Mouse (Mus musculus) midbrain, embryonic 16.5 days (tissue): ENCODE results near the gene Ccdc134. TPM values are rescaled to one million over a fixed set of nuclear protein-coding genes. Genes with fewer than 3 reads are reported as not detected.

Source experiments
- ATAC-seq: fragments of 200-750 bp; cut with Nextera tagmentation; 2 replicates; pipeline ENCODE4 v1.8.0; 2017; ENCODE audit warnings: moderate TSS enrichment
- H3K27ac ChIP-seq: fragments of 300-500 bp; sonication (generic); 2 replicates; pipeline ENCODE4 v1.5.1; 2014; ENCODE audit warnings: mild to moderate bottlenecking, low read length, mixed read lengths
- H3K27me3 ChIP-seq: fragments of 300-500 bp; sonication (generic); 2 replicates; pipeline ENCODE4 v1.6.1; 2014; ENCODE audit warnings: low read depth, low read length, mixed read lengths; ENCODE audit not compliant: control insufficient read depth, insufficient read depth
- H3K36me3 ChIP-seq: fragments of 300-500 bp; sonication (generic); 2 replicates; pipeline ENCODE4 v1.6.1; 2014; ENCODE audit warnings: mild to moderate bottlenecking, low read length, moderate library complexity, mixed read lengths; ENCODE audit not compliant: control insufficient read depth, insufficient read depth
- H3K4me1 ChIP-seq: fragments of 300-500 bp; sonication (generic); 2 replicates; pipeline ENCODE4 v1.6.1; 2014; ENCODE audit warnings: mild to moderate bottlenecking, low read length, mixed read lengths; ENCODE audit not compliant: control insufficient read depth, insufficient read depth
- H3K4me2 ChIP-seq: fragments of 300-500 bp; sonication (generic); 2 replicates; pipeline ENCODE4 v1.6.1; 2014; ENCODE audit warnings: mild to moderate bottlenecking, low read length, mixed read lengths
- H3K4me3 ChIP-seq: fragments of 300-500 bp; sonication (generic); 2 replicates; pipeline ENCODE4 v1.5.1; 2014; ENCODE audit warnings: low read depth, mild to moderate bottlenecking, low read length, moderate library complexity, mixed read lengths
- H3K9ac ChIP-seq: fragments of 300-500 bp; sonication (generic); 2 replicates; pipeline ENCODE4 v1.6.1; 2014; ENCODE audit warnings: low read depth, low read length, mixed read lengths
- H3K9me3 ChIP-seq: fragments of 300-500 bp; sonication (generic); replicated peaks from 2 replicates; pipeline ENCODE4 v1.6.1; 2014; ENCODE audit warnings: mild to moderate bottlenecking, low read length, mixed read lengths; ENCODE audit not compliant: control insufficient read depth, poor library complexity, severe bottlenecking
- WGBS: fragments of 180-500 bp; shearing (Covaris S2); extraction: QIAGEN DNeasy Blood & Tissue Kit; methylation state at CpG from one replicate; pipeline ENCODE4 v1.1.7; 2014; 5-methylcytosine and 5-hydroxymethylcytosine counted together
- polyA plus RNA-seq: library from polyadenylated mRNA; unstranded; fragments of >200 nt; fragmentation: Nextera tagmentation; extraction: Ambion mirVana; gene quantifications from 2 replicates; pipeline ENCODE4 v1.2.1, GENCODE M21; 2015

Ccdc134 gene
- polyA plus RNA-seq, 1 experiment from 2014 or later = 10.5 TPM

DNA sequence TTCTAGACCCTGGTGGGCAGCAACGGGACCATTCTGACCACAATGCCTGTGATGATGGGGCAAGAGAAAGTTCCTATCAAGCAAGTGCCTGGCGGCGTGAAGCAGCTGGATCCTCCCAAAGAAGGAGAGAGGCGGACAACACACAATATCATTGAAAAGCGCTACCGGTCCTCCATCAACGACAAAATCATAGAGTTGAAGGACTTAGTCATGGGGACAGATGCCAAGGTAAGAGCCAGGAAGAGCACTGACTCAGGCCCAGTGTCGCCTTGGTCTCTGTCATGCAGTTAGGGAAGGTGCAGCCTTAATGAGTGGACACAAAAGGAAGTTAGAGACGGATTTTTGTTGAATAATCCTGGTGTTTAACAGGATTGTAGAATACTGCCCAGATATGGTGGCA, 47.4 kb downstream of the Ccdc134 start:
- Histone ChIP-seq H3K4me1 (no peaks in the 10 kb centered on the region), H3K27ac (no peak overlapping the region), H3K9me3 (no peaks in the 10 kb centered on the region), H3K36me3 (peaks cover 72% of the 10 kb centered on the region), H3K4me3 (no peak overlapping the region), H3K9ac (no peak overlapping the region), H3K4me2 (no peak overlapping the region), H3K27me3 (no peaks in the 10 kb centered on the region)
- WGBS = 95% methylated on average over 9 of the region's 9 CpGs
- ATAC-seq = no peak

DNA sequence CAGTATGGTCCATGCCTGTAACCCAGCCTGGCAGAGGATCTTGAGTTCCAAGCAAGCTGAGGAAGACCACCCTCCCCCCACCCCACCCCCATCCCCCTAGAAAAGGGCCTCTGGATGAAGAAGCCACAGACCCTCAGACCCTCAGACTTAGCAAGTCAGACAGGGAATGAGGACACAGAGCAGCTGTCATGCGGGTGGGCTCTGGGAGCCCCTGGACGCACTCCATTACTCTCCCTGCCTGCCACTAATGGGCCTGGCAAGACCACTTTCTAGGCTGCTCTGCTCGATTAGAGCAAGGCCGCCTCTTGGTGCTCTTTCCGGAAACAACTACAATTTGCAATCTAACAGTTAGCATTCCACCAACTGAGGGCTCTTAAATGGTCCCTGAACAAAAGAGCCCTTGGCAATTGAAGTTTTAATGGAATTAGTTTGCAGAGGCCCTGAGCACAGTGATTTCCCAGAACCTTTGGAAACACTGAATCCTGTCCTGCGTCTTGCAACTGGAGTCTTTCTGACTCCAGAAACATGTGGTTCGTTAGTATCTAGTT, 50.1 kb downstream of the Ccdc134 start:
- H3K4me2 ChIP-seq = no peak overlapping the region
- no peak overlapping the region for H3K9ac ChIP-seq
- ATAC-seq = no peak
- H3K9me3 ChIP-seq = no peaks in the 10 kb centered on the region
- no peak overlapping the region for H3K27ac ChIP-seq
- no peak overlapping the region for H3K4me3 ChIP-seq
- no peaks in the 10 kb centered on the region for H3K27me3 ChIP-seq
- peaks cover 82% of the 10 kb centered on the region for H3K36me3 ChIP-seq
- no peaks in the 10 kb centered on the region for H3K4me1 ChIP-seq
- 90% methylated on average over 7 of the region's 7 CpGs for WGBS

DNA sequence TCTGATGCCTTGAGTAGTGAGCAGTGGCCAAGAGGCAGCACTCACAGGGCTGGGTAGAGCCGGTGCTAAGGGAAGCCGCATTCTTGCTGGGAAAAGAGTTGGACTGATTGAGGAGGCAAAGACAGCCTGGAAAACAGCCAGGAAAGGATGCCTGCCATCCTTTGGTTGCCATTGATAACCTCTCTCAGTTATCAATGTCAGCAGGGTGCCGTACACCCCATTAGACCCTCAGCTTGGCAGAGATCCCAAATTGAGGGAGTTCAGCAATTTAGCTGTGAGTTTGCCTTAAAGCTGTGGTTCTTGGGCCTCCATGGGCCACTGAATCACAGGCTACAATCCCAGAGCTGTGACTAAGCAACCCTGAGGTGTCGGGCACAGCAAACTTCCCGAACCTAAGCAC, 53.4 kb downstream of the Ccdc134 start:
- Histone ChIP-seq H3K9me3 (no peaks in the 10 kb centered on the region), H3K27ac (no peak overlapping the region), H3K4me3 (no peak overlapping the region), H3K9ac (no peak overlapping the region), H3K27me3 (no peaks in the 10 kb centered on the region), H3K36me3 (peaks cover 87% of the 10 kb centered on the region), H3K4me1 (no peaks in the 10 kb centered on the region), H3K4me2 (no peak overlapping the region)
- 84% methylated on average over 5 of the region's 5 CpGs for WGBS
- no peak for ATAC-seq

DNA sequence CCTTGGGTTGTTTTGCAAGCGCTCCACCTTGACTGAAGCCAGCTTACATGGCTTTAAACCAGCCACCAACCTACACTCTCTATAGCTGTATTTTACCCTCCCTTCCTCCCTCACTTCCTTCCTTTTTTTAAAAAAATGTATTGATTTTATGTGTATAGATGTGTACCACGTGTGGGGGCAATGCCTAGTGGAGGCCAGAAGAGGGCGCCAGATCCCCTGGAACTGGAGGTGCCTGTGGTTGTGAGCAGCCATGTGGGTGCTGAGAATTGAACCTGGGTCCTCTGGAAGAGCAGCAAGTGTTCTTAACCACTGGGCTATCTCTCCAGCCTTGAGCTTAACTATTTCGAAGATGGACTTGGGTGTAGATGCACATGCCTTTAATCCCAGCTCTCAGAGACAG, 54.6 kb downstream of the Ccdc134 start:
- H3K27ac ChIP-seq = no peak overlapping the region
- peaks cover 87% of the 10 kb centered on the region for H3K36me3 ChIP-seq
- H3K4me3 ChIP-seq = no peak overlapping the region
- 95% methylated on average over 4 of the region's 4 CpGs for WGBS
- no peaks in the 10 kb centered on the region for H3K9me3 ChIP-seq
- ATAC-seq = no peak
- no peaks in the 10 kb centered on the region for H3K27me3 ChIP-seq
- H3K4me2 ChIP-seq = no peak overlapping the region
- no peak overlapping the region for H3K9ac ChIP-seq
- no peaks in the 10 kb centered on the region for H3K4me1 ChIP-seq

DNA sequence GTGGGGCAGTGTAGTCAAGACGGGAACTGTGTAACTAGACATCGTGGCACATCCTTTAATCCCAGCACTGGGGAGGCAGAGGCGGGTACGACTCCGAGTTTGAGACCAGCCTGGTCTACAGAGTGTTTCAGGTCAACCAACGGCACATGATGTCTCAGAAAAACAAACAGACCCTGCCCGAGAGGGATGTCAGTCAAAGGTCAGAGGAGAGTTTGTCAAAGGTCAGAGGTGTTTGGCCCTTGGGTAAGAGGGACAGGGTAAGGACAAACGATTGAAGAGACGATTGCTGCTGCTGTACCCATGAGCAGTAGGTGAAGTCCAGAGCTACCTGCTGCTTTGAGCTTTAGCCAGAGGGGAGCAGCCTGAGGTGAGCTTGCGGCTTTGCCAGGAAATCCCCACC, 55.9 kb downstream of the Ccdc134 start:
- Histone ChIP-seq H3K27ac (no peak overlapping the region), H3K36me3 (peaks cover 79% of the 10 kb centered on the region), H3K9me3 (no peaks in the 10 kb centered on the region), H3K4me3 (no peak overlapping the region), H3K4me2 (no peak overlapping the region), H3K4me1 (no peaks in the 10 kb centered on the region), H3K27me3 (no peaks in the 10 kb centered on the region), H3K9ac (no peak overlapping the region)
- ATAC-seq = no peak
- 84% methylated on average over 10 of the region's 10 CpGs for WGBS

DNA sequence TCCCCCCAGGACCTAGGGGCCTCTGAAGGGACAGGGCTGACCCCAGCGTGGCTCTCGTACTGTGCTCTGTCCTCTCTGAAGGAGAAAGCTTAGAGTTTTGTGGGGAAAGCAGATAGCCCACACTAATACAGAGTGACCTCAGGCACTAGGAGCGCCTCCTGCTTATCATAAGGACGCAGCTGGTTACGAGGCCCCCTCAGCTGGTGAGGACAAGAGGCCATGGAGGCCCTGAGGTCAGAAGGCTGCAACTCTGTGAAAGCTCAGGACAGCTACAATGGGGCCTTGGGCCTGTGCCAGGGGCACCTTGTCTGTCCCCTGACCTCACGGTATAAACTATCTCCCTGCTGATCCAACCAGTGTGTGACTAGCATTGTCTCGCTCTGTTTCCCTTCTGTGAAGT, 56.5 kb downstream of the Ccdc134 start:
- Histone ChIP-seq H3K9me3 (no peaks in the 10 kb centered on the region), H3K27ac (no peak overlapping the region), H3K4me1 (no peaks in the 10 kb centered on the region), H3K36me3 (peaks cover 77% of the 10 kb centered on the region), H3K4me3 (no peak overlapping the region), H3K4me2 (no peak overlapping the region), H3K9ac (no peak overlapping the region), H3K27me3 (no peaks in the 10 kb centered on the region)
- no peak for ATAC-seq
- 82% methylated on average over 7 of the region's 7 CpGs for WGBS

DNA sequence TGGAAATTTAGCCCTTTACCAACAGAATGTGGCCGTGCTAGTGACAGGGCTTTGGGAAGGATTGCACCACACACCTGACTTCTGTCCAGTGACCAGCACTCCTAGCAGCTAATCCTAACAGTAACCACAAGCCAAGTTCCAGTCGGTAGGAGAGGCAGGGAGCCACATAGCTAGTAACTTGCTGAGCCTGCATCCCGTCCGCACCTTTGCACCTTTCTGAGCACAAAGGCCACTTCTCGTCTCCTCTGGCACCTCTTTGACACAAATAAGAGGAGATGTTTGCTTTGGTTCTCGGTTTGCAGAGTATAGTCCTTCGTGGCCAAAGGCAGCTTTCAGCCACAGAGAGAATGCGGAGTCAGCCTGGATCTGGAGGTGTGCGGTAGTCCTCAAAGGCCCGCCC, 56.9 kb downstream of the Ccdc134 start:
- ATAC-seq = no peak
- no peak overlapping the region for H3K9ac ChIP-seq
- no peak overlapping the region for H3K4me2 ChIP-seq
- no peaks in the 10 kb centered on the region for H3K27me3 ChIP-seq
- H3K9me3 ChIP-seq = no peaks in the 10 kb centered on the region
- H3K27ac ChIP-seq = no peak overlapping the region
- peaks cover 76% of the 10 kb centered on the region for H3K36me3 ChIP-seq
- 95% methylated on average over 10 of the region's 10 CpGs for WGBS
- H3K4me1 ChIP-seq = no peaks in the 10 kb centered on the region
- H3K4me3 ChIP-seq = no peak overlapping the region

DNA sequence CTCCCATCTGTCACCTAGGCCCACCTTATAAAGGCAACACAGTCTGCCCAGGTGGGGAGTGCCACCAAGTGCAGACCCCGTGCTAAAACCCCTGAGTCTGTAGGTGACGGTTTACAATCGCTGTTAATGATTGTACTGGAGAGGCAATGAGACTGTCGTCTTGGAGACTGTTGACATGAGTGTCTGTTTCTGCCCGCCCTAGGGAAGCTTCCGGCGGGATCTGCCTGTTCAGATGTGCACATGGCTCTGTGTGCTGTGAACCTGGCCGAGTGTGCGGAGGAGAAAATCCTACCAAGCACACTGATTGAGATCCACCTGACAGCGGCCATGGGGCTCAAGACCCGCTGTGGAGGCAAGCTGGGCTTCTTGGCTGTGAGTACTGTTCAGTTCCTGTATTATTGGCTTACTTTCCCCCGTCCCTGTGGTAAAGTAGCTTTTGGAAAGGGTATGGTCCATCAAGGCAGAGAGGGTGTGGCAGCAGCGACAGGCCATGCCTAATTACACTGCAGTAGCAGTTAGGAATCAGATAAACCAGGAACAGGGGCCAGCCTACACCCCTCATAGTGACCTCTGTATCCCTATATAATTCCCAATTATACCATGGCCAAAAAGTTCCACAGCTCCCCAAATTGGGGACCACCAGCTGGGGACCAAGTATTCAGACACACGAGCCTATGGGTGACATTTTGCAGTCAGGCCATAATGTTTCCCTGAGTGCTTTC, 57.5 kb downstream of the Ccdc134 start:
- H3K4me2 ChIP-seq = no peak overlapping the region
- H3K4me1 ChIP-seq = no peaks in the 10 kb centered on the region
- WGBS = 90% methylated on average over 14 of the region's 14 CpGs
- no peaks in the 10 kb centered on the region for H3K27me3 ChIP-seq
- H3K27ac ChIP-seq = no peak overlapping the region
- H3K9me3 ChIP-seq = no peaks in the 10 kb centered on the region
- no peak overlapping the region for H3K9ac ChIP-seq
- no peak overlapping the region for H3K4me3 ChIP-seq
- H3K36me3 ChIP-seq = peaks cover 71% of the 10 kb centered on the region
- no peak for ATAC-seq

DNA sequence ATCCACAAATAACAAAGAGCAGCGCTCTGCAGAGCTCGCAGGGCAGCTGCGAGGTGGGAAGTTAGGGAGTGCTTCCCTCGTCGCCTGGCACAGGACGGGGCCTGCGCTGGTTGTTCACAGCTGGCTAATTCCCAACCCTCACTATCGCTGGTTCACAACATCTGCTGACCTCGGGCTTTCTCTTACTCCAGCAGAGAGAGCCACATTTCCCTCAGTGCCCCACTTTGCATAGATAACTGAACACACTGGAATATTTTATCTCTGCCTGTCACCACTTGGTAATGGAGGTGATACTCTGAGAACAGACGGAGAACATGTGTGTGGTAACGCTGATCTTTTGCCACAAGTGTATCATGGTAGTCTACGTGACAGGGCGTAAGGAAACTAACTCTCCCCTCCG, 58.4 kb downstream of the Ccdc134 start:
- Histone ChIP-seq H3K27ac (no peak overlapping the region), H3K4me2 (no peak overlapping the region), H3K9ac (no peak overlapping the region), H3K4me3 (no peak overlapping the region), H3K36me3 (peaks cover 63% of the 10 kb centered on the region), H3K27me3 (no peaks in the 10 kb centered on the region), H3K4me1 (no peaks in the 10 kb centered on the region), H3K9me3 (no peaks in the 10 kb centered on the region)
- no peak for ATAC-seq
- WGBS = 86% methylated on average over 14 of the region's 14 CpGs
